Mouse (Mus musculus) mesoderm, embryonic 11.5 days (tissue): ENCODE results near the gene Gm36864.
A peak's percentile ranks its signal among the peaks of the same experiment; 100 is the strongest.
"Not testable (repeated sequence)": the region's sequence is repeated elsewhere in the genome, so short reads cannot be mapped to it uniquely, and the experiment has no call there.

Experiments used
- DNase-seq: peaks from one replicate; pipeline ENCODE4 v3.0.0-alpha.2; 2012; ENCODE audit warnings: low read depth, low spot score

The Gm36864 gene

DNA sequence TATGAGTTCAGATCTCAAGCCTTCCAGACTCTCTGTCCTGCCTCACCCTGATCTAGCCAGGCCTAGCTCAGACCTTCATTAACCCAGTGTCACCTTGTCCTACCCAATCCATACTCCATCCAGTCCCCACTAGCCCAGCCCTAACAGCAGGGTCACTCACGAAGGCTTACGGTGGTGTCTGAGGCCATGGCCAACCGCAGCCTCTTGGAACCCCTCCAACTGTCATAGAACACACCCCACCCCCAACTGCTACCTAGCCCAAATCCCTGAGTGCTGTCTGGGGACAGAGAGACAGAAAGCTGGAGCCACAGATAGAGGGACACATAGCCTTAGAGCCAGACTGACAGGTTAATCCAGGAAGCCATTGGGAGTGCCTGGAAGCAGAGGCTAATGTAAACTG, at the start of gene Gm36864:
TSS of gene Gm36864 (plus strand) at position 269 of the 400 bp plus-strand sequence.
- no peak for DNase-seq

DNA sequence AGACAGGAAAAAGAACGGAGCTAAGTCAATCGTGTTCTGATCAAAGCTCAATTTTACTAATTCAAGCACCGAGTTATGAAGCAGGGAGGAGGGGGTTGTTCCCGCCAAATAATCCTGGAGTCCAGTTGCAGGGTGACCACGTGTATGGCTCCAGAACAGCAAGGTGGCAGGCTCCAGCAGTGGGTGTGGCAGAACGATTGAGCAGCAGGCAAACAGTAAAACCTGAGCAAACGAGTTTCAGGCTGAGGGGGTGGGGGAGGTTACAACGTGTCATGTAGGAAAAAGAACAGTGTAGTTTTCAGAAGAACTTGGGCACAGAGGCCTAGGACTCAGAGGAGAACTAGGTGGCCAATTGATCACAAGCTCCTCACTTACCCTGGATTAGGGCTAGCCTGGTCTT, 49.5 kb upstream of the Gm36864 start:
- not testable (repeated sequence) for DNase-seq

DNA sequence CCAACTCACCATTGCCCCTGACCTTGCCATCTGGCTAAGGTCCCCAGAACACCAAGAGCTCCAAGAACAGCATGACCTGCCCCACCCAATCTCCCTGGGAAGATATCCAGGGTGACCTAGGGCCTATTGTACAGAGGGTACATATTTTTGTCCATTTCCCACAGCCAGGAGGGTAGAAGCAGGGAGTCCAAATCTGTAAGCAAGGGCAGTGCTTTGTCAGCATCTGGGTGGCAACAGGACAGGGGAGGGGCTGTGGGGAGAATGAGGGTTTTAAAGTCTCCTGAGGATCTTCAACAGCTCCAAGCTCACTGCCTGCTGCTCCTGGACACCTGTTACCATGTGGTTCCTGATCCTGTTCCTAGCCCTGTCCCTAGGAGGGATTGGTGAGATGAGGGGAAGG, 48.0 kb upstream of the Gm36864 start, which contains the start of gene Klk1b24:
TSS of gene Klk1b24 (plus strand) at position 301 of the 400 bp plus-strand sequence.
- DNase-seq, result not testable (repeated sequence)

DNA sequence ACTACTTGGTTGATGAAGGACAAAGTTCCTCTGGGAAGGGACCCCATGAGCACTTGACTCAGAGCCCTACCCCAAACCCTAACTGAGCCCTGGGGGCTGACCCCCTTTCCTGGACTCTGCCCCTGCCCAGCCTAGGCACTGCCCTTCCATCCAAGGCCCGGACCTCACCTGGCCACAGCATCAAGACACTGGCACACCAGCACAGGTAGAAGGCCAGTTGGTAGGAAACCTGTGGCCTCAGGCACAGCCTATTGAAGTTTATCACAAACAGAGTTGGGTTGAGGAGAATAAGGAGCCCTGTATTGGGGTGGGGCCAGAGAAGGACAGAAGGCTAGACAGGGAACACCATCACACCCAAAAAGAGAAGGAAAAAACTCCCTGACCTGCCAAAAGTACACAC, 42.5 kb upstream of the Gm36864 start:
- DNase-seq, result not testable (repeated sequence)

DNA sequence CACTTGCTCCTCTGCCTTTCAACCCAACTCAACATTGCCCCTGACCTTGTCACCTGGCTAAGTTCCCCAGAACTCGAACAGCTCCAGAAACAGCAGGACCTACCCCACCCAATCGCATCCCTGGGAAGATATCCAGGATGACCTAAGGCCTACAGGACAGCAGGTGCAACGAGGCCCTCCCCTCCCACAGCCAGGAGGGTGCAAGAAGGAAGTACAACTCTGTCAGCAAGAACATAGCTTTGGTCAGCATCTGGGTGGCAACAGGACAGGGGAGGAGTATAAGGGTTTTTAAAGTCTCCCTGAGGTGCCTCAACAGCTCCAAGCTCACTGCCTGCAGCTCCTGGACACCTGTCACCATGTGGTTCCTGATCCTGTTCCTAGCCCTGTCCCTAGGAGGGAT, 38.1 kb upstream of the Gm36864 start, which contains the start of gene Klk1b3:
TSS of gene Klk1b3 (plus strand) at position 301 of the 400 bp plus-strand sequence.
- no peak for DNase-seq

DNA sequence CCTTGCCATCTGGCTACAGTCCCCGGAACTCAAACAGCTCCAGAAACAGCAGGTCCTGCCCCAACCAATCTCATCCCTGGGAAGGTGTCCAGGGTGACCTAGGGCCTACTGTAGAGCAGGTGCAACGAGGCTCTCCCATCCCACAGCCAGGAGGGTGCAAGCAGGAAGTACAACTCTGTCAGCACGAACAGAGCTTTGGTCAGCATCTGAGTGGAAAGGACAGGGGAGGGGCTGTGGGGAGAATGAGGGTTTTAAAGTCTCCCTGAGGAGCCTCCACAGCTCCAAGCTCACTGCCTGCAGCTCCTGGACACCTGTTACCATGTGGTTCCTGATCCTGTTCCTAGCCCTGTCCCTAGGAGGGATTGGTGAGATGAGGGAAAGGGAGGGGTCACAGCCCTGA, 28.8 kb upstream of the Gm36864 start, which contains the start of gene Klk1b4:
TSS of gene Klk1b4 (plus strand) at position 301 of the 400 bp plus-strand sequence.
- DNase-seq, result not testable (repeated sequence)

DNA sequence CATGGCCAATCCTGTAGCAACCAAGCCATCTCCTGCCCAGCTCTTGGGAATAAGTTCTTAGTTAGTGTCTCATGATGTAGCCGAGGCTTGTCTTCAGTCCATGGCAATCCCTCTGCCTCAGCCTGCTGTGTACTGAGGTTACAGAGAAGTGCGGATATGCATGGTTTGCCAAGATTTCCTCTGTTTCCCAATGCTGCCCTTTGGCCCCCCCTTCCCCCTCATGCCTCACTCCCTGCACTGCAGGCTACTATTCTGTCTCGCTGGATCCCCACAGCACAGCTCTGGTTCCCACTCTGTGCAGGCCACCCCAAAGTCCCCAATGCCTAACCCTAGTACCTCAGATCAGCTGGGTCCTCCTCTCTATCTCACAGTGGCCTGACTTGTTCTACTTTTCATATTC, 27.7 kb upstream of the Gm36864 start:
- DNase-seq, result no peak

DNA sequence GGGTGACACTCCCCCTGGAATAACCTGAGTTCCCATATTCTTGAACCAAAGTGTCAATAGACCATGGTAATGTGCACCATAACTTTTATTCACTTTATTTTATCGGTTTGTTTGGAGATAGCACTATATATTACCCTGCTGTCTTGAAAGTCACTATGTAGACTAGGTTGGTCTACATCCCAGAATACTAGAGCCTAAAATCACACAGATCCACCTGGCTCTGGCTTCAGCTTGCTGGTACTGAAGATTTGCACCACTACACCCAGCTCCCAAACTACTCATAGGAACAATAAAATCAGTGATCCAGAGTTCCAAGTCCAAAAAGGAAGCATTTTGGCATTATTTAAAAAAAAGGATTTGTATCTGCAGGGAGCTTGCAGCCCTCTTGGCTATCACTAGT, 20.3 kb upstream of the Gm36864 start, which contains the start of gene Klk1b5:
TSS of gene Klk1b5 (plus strand) at position 301 of the 400 bp plus-strand sequence.
- DNase-seq, result no peak

DNA sequence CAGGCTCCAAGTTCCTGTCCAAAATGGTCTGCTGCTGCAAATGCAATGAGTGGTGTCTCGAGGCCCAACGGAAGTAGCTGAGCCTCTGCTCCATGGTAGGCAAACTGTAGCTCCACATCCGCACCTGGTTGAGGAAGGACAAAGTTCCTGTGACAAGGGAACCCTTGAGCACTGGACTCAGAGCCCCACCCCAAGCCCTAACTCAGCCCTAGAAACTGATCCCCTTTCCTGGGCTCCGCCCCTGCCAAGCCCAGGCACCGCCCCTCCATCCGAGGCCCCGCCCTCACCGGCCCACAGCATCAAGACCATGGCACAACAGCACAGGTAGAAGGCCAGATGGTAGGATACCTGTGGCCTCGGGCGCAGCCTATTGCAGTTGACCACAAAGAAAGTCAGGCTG, 14.4 kb upstream of the Gm36864 start:
- DNase-seq, result not testable (repeated sequence)

DNA sequence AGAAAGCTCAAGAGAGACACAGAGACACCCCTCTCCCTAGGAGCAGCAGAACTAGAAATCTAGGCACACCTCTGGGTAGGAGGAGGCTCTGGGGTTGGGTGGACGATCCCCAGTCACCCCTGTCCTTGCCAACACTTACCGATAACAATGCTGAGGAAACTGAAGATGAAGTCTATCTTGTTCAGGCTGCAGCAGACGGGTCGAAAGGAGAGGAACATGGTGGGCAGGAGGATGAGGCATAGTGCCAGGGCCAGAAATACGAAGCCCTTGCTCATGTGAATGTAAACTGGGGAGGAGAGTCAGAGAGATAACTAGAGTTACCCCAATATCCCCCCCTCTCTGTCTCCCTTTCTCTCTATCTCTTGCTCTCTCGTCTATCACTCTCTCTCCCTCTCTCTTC, 13.6 kb upstream of the Gm36864 start:
- not testable (repeated sequence) for DNase-seq

DNA sequence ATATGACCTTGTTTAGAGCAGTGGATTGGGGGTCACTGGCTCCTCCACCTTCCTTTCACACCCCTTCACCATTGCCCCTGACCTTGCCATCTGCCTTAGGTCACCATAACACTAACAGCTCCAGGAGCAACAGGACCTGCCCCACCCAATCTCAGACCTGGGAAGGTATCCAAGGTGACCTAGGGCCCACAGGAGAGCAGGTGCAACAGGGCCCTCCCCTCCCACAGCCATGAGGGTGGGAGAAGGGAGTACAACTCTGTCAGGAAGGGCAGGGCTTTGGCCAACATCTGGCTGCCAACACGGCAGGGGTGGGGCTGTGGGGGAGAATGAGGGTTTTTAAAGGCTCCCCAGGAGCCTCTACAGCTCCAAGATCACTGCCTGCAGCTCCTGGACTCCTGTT, 10.9 kb upstream of the Gm36864 start, which contains the start of gene Klk1:
TSS of gene Klk1 (plus strand) at position 285 of the 400 bp plus-strand sequence.
- no peak for DNase-seq

DNA sequence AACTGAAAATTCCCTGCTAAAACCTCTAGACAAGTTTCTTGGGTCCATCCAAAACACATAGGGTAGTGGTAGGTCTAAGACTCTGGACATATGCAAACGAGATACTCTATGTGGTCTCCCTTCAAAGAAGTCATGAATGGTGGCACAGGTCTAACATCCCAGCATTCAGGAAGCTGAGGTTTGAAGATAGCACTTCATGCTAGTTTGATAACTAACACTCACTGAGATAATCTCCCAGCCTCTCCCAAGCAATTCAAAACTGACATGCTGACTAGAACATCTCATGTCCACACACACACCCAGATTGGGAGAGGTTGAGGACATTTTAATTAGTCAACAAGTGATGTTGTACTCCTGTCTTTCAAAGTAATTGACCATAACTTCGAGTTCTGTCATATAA, 3.9 kb downstream of the Gm36864 start:
- no peak for DNase-seq

DNA sequence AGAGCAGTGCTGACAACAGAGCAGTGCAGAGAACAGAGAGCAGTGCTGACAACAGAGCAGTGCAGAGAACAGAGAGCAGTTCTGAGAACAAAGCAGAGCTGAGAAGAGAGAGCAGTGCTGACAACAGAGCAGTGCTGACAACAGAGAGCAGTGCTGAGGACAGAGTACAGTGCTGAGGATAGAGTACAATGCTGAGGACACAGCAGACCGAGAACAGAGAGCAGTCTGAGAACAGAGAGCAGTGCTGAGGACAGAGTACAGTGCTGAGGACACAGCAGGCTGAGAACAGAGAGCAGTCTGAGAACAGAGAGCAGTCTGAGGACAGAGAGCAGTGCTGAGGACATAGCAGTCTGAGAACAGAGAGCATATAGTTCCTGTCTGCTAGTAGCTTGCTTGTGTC, 4.7 kb downstream of the Gm36864 start:
- no peak for DNase-seq

DNA sequence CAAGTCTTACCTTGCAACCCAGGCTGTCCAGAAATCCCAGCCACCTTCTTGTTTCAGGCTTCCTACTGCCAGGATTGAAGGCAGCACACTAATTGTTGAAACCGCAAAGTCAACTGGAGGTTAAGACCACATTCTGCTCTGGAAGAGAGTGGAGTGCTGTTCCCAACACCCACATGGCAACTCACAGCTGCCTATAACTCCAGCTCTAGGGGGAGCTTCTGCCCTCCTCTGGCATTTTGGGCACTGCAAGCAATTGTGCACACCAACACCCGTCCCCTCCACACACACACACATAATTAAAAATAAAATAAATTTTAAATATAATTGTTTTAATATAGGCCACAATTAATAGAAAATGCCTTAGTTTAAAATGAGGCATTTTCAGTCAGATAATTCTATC, 5.2 kb downstream of the Gm36864 start:
- no peak for DNase-seq

DNA sequence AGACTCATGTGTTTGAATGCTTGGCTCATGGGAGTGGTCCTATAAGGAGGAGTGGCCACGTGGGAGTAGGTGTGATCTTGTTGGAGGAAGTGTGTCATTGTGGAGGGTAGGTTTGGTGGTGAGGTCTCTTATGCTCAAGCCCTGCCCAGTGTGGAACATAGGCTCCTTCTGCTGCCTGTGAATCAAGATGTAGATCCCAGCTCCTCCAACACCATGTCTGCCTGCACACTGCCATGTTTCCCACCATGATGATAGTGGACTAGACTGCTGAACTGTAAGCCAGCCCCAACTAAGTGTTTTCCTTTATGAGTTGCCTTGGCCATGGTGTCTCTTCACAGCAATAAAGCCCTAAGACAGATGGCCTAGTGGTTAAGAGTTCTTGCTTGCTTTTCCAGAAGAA, 8.1 kb downstream of the Gm36864 start:
- no peak for DNase-seq

DNA sequence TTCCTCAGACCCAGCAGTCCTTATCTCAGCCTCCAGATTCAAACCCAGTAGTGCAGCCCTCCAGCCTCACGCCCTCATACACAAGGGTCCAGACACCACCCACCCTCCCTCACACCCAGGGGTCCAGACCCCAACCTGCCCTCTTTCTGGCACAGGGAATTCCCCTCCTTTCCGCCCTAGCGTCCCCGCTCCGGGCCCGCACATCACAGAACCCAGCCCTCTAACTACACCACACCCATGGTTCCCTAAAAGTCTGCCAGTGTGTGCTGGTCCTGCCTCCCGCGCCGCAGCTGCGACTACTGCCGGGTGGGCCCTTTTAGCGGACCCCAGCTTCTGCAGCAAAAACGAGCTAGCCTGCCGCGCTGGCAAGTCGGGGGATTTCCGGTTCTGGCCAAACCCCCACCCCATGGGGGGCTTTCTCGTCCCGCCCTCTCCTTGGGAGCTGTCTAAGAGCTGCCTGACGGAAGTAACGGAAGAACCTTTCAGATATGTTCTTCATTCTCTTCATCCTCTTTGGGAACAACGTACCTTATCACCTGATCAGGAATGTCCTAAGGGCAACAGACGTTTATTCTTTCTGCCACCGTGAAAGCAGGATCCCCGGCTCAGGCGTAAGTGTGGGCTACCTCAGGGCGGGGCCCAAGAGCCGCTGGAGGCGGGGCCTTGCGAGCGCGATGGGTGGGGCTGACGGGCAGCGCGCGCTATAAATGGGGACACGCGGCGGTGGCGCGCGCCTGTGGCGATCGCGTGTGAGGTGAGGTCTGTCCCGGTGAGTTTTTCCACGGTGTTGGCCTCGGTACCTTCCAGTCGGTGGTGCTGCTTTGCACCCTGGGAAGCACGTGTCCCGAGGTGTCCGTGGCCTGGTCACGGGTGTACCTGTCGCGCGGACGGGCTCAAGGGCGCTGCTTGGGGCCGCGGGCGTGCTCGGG, 10.3 kb downstream of the Gm36864 start, which contains the start of the genes 1700028J19Rik and 2410002F23Rik:
TSS of gene 1700028J19Rik (minus strand) at position 641 of the 929 bp plus-strand sequence.
TSS of gene 2410002F23Rik (plus strand) at position 668 of the 929 bp plus-strand sequence.
- peak; percentile 93 for DNase-seq

DNA sequence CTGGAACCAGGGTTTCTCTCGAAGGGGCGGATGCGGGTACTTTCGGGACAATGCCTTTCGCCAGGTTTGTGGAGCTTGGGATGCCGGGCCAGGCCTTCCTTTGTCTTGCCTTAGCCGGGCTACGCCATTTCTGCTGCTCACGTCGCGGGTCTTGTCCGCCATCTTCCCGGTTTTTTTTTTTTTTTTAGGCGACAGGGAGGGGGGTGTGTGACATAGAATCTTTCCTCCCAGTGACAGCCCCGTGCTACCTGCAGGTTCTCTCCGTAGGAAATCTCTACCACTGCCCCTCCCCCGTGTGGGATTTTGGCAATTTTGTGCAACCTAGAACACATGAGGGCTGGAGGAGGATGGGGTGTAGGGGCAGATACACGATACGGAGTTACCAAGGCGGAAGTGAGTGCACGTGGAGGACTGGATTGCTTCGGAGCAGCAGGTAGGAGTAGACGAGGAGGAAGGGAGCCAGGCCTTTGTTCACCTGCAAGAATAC, 11.1 kb downstream of the Gm36864 start:
- peak; percentile 69 for DNase-seq

DNA sequence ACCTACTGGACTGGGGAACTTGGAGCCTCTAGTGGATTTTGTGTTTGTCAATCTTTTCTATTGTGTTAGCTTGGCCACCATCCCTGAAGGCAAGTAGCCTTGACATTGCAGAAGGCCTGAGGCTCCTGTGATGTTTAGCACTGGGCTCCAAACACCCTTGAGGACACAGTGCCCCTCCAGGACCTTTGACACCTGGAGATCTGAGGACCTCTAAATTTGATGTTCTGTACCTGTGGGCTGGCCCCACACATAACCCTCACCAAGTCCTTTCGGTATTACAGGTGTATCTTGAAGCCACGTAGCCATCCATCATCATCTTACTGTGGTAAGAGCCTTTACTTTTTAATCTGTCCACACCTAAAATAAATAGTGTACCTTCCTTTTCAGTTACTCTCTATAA, 12.0 kb downstream of the Gm36864 start:
- DNase-seq, result no peak

DNA sequence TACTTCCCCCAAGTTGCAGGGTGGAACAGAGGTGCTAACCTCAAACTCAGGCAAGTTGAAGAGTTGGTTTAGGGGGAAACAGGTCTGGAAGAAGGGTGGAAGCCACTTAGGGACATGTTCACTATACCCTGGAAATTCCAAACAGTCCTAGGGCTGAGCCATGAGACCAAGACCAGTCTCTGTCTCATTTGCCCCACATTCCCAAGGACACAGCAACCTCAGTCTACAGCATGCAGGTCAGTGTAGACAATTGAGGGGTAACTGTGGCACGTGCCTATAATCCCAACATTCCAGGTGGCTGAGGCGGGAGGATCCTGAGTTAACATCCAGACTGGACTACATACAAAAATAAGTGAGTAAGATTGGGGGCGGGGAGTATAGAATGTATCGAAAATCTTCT, 13.3 kb downstream of the Gm36864 start:
- DNase-seq, result no peak

DNA sequence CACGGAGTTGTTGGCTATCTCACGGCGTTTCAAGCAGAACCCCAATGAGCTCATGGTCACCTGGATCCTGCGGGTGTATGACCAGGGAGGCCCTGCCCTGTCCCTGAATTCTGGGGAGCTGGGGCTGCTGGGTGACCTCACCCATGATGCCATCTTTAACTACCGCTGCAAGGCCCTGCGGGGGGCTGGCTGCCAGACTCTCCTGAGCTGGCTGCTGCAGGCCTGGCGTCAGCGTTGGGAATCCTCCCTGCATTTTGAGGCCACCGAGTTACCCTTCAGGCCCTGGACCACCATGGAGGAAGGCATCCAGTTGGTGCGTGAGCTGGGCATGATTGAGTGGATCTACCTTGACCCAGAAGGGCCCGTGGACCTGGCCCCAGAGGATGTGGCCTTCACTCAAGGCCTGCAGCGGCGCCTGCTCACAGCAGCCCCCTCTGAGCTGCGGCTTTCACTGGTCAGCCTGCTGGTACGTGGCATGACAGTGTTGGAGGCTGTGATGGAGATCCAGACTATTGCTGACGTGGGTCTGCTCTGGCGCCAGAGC, 14.8 kb downstream of the Gm36864 start:
- DNase-seq, result not testable (repeated sequence)

DNA sequence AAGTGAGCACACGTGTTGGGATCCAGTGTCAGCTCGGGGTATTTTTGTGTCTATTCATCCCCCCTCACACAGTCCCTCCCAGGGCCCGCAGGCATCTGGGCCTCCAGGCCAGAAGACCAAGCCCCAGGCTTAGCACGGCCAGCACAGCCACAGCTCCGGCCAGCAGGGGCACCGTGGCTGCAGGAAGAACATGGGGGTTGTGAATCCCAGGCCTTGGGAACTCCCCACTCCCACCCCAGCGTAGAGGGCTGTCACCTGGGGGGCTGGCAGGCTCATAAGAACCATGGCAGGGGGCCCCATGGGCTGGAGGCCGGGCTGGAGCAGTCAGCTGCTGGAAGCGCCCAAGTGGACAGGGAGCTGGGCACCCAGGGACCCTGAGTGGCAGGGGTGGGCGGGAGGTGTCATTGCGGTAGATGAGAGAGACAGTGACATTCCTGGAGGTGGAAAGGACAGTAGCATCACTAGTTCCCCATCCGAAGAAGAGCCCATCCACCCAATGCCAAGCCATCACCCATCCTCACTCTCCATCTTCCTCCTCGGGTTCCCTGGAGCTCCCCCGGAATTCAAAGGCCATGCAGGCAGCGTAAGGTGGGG, 17.1 kb downstream of the Gm36864 start:
- DNase-seq, result no peak

DNA sequence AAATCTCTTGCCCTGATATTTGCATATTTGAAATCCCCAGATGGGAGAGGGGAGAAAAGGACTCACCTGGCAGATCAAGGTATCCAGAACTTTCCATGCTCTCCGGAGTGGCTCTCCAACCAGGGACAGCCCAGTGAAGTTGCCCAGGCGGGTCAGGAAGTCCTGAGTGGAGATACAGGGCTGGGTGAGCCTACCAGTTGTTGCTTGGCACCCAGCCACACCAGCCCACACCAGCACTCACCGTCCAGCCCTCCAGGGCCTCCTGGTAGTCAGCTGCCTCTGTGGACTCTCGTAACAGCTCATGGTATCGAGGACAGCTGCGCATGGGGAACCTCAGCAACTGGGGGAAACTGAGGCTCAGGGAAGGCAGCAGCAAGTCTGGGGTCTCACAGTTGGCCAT, 19.0 kb downstream of the Gm36864 start:
- DNase-seq, result no peak
